Mouse (Mus musculus) neural tube, embryonic 13.5 days (tissue): Measurements from ENCODE around the gene Dock7. TPM values are rescaled to one million over a fixed set of nuclear protein-coding genes. Genes with fewer than 3 reads are reported as not detected.

ENCODE experiments used
- ATAC-seq: fragments of 200-750 bp; cut with Nextera tagmentation; 2 replicates; pipeline ENCODE4 v1.8.0; 2017; ENCODE audit warnings: low read depth, mild to moderate bottlenecking, moderate TSS enrichment, moderate library complexity
- H3K27ac ChIP-seq: fragments of 300-500 bp; sonication (generic); replicated peaks from 2 replicates; pipeline ENCODE4 v1.5.1; 2015; ENCODE audit warnings: moderate library complexity, mild to moderate bottlenecking, inconsistent platforms
- H3K27me3 ChIP-seq: fragments of 300-500 bp; sonication (generic); 2 replicates; pipeline ENCODE4 v1.6.1; 2015; ENCODE audit warnings: mild to moderate bottlenecking, inconsistent platforms
- H3K36me3 ChIP-seq: fragments of 300-500 bp; sonication (generic); 2 replicates; pipeline ENCODE4 v1.6.1; 2015; ENCODE audit warnings: mild to moderate bottlenecking, inconsistent platforms
- H3K4me1 ChIP-seq: fragments of 300-500 bp; sonication (generic); replicated peaks from 2 replicates; pipeline ENCODE4 v1.6.1; 2015; ENCODE audit warnings: inconsistent platforms
- H3K4me2 ChIP-seq: fragments of 300-500 bp; sonication (generic); 2 replicates; pipeline ENCODE4 v1.6.1; 2015; ENCODE audit warnings: inconsistent platforms, mild to moderate bottlenecking, moderate library complexity
- H3K4me3 ChIP-seq: fragments of 300-500 bp; sonication (generic); 2 replicates; pipeline ENCODE4 v1.5.1; 2015; ENCODE audit warnings: mild to moderate bottlenecking, inconsistent platforms
- H3K9ac ChIP-seq: fragments of 300-500 bp; sonication (generic); 2 replicates; pipeline ENCODE4 v1.6.1; 2015; ENCODE audit warnings: moderate library complexity, mild to moderate bottlenecking, inconsistent platforms
- H3K9me3 ChIP-seq: fragments of 300-500 bp; sonication (generic); 2 replicates; pipeline ENCODE4 v1.6.1; 2016; ENCODE audit warnings: inconsistent platforms
- WGBS: fragments of 180-500 bp; shearing (Covaris S2); methylation state at CpG from one replicate; pipeline ENCODE4 v1.1.7; 2015; 5-methylcytosine and 5-hydroxymethylcytosine counted together
- polyA plus RNA-seq: library from polyadenylated mRNA; unstranded; fragments of >200 nt; fragmentation: Nextera tagmentation; extraction: Ambion mirVana; gene quantifications from 2 replicates; pipeline ENCODE4 v1.2.1, GENCODE M21; 2015

Gene Dock7
- polyA plus RNA-seq, 1 experiment from 2014 or later: 72.7 TPM

DNA sequence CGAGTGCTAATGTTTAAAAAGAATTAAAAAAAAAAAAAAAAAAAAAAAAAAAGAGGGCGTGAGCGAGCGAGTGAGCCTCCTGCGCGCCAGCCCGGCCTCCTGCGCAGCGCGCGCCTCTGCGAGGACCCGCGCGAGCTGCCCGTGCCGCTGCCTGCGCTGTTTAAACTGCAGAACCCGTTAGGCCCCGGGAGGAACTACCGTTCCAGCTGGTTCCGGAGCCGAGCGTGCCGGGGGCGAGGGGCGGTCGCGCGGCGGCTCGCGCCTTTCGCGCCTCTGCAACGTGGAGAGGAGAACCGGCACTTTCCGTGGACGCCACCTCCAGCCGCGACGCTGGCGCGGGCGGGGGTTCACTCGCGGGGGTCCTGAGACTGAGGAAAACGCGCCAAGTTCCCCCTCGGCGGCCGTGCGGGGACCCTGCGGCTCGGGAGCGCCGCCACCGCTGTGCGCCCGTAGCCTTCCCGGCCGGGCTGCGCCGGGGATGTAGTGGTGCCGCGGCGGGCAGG lies 197.1 kb downstream of the Dock7 start, which contains the start of gene Usp1:
Gene Usp1 (plus strand): TSS at position 243 of the 503 bp plus-strand sequence.
- H3K9me3 ChIP-seq: no peaks in the 10 kb centered on the region
- peak within 1 kb of the TSS; percentile 99 for H3K27ac ChIP-seq
- no peaks in the 10 kb centered on the region for H3K36me3 ChIP-seq
- peaks cover 27% of the 10 kb centered on the region for H3K4me1 ChIP-seq
- H3K4me2 ChIP-seq: peak within 1 kb of the TSS; percentile 87
- no peaks in the 10 kb centered on the region for H3K27me3 ChIP-seq
- peak within 1 kb of the TSS; percentile 91 for H3K4me3 ChIP-seq
- peak within 1 kb of the TSS; percentile 89 for H3K9ac ChIP-seq
- under 1% methylated on average over 65 of the region's 67 CpGs for WGBS
- peak; percentile 78 for ATAC-seq

DNA sequence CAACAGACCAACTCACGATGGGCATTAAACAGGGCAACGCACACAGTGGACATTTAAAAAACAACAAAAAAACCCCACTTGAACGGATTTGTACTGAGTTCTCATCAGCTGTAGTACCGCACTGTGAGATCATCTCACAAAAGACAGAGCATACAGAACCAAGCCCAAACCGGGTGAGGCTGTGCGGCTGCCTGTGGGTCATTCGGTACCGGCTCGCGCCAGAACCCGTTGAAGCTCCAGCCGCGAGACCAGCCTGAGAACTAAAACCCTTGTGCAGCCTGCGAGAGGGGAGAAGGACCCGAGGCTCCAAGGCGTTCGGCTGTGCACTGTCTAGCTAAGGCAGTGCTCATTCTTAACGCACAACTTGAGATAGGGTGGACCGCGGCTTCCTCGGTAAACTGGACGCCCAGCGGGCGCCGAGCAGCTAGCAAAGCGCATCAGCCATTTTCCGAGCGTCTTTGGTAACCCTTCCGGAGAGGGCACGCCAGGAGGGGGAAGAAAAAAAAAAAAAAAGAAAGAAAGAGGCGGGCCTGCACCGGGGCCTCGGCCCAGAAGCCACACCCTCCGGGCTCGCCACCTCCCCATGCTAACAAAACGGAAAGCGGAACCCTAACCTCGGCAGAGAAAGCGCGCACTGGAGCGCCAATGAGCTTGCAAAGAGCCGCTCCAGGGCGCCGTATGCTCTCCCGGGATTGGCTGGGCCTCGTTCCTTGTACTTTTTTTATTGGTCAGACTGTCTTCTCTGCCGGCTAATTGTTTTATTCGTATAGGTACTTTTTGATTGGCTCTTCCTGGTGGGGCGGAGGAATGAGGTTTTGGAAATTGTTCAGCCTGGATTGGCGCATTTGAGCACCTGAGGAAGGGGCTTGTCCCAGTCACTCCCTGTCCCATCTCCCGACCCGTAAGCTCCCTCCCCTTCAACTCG lies 197.8 kb downstream of the Dock7 start:
- WGBS: under 1% methylated on average over 53 of the region's 53 CpGs
- peak overlapping the region; percentile 89 for H3K9ac ChIP-seq
- H3K36me3 ChIP-seq: no peaks in the 10 kb centered on the region
- H3K4me3 ChIP-seq: peak overlapping the region; percentile 91
- peak overlapping the region; percentile 99 for H3K27ac ChIP-seq
- H3K9me3 ChIP-seq: no peaks in the 10 kb centered on the region
- no peaks in the 10 kb centered on the region for H3K27me3 ChIP-seq
- peak overlapping the region; percentile 87 for H3K4me2 ChIP-seq
- peak; percentile 95 for ATAC-seq
- peaks cover 27% of the 10 kb centered on the region for H3K4me1 ChIP-seq

DNA sequence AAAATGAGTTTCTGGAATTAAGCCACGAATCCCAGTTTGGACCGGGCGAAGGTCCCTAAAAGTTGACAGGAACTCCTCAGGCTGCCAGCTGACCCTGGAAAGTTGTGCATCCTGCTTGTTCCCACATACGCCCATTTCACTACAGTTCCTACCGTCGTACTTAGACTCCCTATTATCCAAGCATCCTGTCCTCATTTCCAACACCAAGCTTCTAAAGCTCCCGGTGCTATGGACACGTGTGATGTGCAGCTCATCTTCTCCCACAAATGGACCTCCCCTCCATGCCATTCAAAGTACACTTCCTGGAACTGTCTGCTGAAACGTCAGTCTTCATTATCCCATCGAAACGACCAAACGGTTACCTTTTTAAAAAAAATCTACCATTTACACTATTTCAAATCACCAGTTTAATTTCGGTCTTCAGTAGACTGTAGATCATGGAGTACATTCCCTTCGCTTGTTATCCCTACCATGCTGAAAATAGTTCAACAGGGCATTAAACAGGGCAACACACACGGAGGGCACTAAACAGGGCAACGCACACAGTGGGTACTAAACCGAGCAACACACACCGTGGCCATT lies 198.6 kb downstream of the Dock7 start:
- peak; percentile 23 for ATAC-seq
- 17% methylated on average over 18 of the region's 18 CpGs for WGBS
- H3K9ac ChIP-seq: peak overlapping the region; percentile 88

GRCm38 (mm10) chr4:98920896-98921295 lies 199.8 kb downstream of the Dock7 start:
- 97% methylated on average over 4 of the region's 4 CpGs for whole genome bisulfite sequencing

More for the DNA sequence above, 198.6 kb downstream of the Dock7 start:
- Histone ChIP-seq H3K4me3 (peak overlapping the region; percentile 91), H3K27me3 (no peaks in the 10 kb centered on the region), H3K4me2 (peak overlapping the region; percentile 87), H3K27ac (peak overlapping the region; percentile 99), H3K36me3 (no peaks in the 10 kb centered on the region), H3K9me3 (no peaks in the 10 kb centered on the region), H3K4me1 (peaks cover 27% of the 10 kb centered on the region)

GRCm38 (mm10) chr4:98918204-98918603 lies 202.5 kb downstream of the Dock7 start:
- Histone ChIP-seq H3K27ac (no peak overlapping the region), H3K4me3 (no peak overlapping the region), H3K4me2 (no peak overlapping the region), H3K27me3 (no peaks in the 10 kb centered on the region), H3K36me3 (no peaks in the 10 kb centered on the region), H3K9me3 (no peaks in the 10 kb centered on the region), H3K9ac (no peak overlapping the region), H3K4me1 (peaks cover 7% of the 10 kb centered on the region)
- 87% methylated on average over 1 of the region's 1 CpGs for WGBS
- no peak for ATAC-seq

More at GRCm38 (mm10) chr4:98920896-98921295, 199.8 kb downstream of the Dock7 start:
- Histone ChIP-seq H3K9me3 (no peaks in the 10 kb centered on the region), H3K27ac (no peak overlapping the region), H3K4me2 (no peak overlapping the region), H3K4me3 (no peak overlapping the region), H3K27me3 (no peaks in the 10 kb centered on the region), H3K4me1 (peaks cover 24% of the 10 kb centered on the region), H3K9ac (no peak overlapping the region), H3K36me3 (no peaks in the 10 kb centered on the region)
- ATAC-seq: no peak

DNA sequence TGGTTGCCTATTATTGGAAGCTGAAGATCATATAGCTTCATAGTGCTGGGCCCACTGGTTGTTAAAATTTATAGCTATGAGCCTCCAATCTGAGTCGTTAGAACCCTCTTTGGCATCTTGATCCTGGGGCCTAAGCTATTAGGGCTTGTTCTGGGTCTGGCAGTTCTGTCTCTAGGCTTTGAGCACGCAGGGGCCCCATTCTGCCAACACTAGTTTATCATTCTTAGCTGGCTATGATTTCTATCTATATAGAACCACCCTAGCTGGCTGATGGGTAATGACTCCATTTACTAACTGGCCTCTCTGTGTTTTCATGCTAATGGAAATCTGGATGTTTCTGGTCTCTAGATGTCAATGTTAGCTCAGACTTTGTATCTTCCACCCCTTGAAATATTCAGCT lies 203.0 kb downstream of the Dock7 start:
- 49% methylated on average over 2 of the region's 2 CpGs for WGBS
- ATAC-seq: no peak
- H3K4me1 ChIP-seq: peaks cover 7% of the 10 kb centered on the region
- H3K27me3 ChIP-seq: no peaks in the 10 kb centered on the region
- H3K4me3 ChIP-seq: no peak overlapping the region
- no peak overlapping the region for H3K9ac ChIP-seq
- H3K27ac ChIP-seq: no peak overlapping the region
- no peak overlapping the region for H3K4me2 ChIP-seq
- H3K36me3 ChIP-seq: no peaks in the 10 kb centered on the region
- no peaks in the 10 kb centered on the region for H3K9me3 ChIP-seq

DNA sequence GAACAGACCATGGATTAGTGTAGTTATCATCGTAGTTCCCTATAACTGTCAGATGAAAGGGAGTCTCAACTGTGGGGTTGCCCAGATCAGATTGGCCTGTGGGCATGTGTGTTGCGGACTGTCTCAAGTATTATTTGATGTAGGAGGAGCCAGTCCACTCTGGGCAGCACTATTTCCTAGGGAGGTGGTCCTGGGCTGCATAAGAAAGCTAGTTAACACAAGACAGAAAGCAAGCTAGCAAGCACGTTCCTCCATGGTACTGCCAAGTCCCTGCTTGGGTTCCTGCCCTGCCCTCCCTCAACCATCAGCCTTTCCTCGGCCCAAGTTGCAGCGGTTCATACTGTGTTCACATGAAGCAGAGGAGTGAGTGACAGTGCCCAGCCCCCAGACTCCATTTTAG lies 210.5 kb downstream of the Dock7 start:
- ATAC-seq: no peak
- WGBS: 88% methylated on average over 5 of the region's 5 CpGs
- no peak overlapping the region for H3K27ac ChIP-seq

DNA sequence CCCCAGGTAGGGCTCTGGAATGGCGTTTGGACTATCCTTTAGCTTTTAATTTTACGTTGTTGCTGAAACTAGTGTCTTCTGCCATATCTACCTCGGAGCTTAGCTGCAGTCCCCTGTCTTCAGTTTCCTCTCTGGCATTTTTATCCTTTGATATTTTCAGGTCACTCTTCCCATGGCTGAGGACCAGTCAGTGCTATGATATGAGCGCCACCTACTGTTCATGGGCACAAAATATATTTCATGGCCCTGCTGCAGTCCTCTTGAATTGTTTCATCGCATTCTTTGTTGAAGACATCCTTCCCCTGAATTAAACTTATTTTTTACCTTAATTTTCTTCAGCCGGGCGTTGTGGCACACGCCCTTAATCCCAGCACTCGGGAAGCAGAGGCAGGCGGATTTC lies 233.6 kb downstream of the Dock7 start:
- Histone ChIP-seq H3K9ac (no peak overlapping the region), H3K4me3 (no peak overlapping the region), H3K27me3 (no peaks in the 10 kb centered on the region), H3K36me3 (no peaks in the 10 kb centered on the region), H3K9me3 (no peaks in the 10 kb centered on the region), H3K27ac (no peak overlapping the region), H3K4me1 (no peaks in the 10 kb centered on the region), H3K4me2 (no peak overlapping the region)
- 28% methylated on average over 10 of the region's 10 CpGs for WGBS
- ATAC-seq: peak; percentile 88

More for the DNA sequence above, 210.5 kb downstream of the Dock7 start:
- Histone ChIP-seq H3K4me3 (no peak overlapping the region), H3K4me1 (no peaks in the 10 kb centered on the region), H3K27me3 (no peaks in the 10 kb centered on the region), H3K36me3 (no peaks in the 10 kb centered on the region), H3K9me3 (no peaks in the 10 kb centered on the region), H3K4me2 (no peak overlapping the region), H3K9ac (no peak overlapping the region)

Other genes with a start within 250 kb of the Dock7 start
- 27.5 and 33.4 TPM in 2 replicates for gene Usp1, start 197.1 kb downstream of the Dock7 start, polyA plus RNA-seq
- 0.98 and 1.6 TPM in 2 replicates for gene Angptl3, start 90.0 kb downstream of the Dock7 start, polyA plus RNA-seq
- 17.0 and 17.7 TPM in 2 replicates for gene Atg4c, start 73.0 kb upstream of the Dock7 start, polyA plus RNA-seq
- gene Gm12689, start 175.0 kb upstream of the Dock7 start, polyA plus RNA-seq: 0.32 and 0.36 TPM in 2 replicates